Mouse (Mus musculus): ENCODE measurements at regions not wholly inside any gene's neighbourhood (a gene's known extent, or its start where the extent isn't known, plus 50 kb on each side); places are given as distances from the start of the nearest gene placed in this dataset.
A peak's percentile ranks its signal among the peaks of the same experiment; 100 is the strongest.

DNA sequence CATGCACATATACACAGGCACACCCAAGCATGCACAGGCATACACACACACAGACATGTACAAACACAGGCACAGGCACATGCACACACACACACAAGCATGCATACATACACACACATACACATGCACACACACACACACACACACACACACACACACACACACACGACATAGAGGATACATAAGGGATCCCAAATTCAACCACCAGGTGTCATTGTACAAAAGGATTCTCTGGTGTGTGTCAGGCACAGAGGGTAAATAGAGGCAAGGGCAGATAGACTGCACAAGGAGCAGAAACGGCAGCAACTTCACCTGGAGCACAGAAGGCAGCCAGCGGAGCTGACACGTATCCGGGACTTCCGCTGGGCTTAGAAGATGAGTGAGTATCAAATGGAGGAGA is 428.1 kb upstream of the Zmiz1 start:
- Histone ChIP-seq H3K4me3 (ENCODE audit: low read depth, low read length) (no peak overlapping the region), H3K4me1 (replicated peaks; ENCODE audit: control insufficient read depth, insufficient read depth, low read length) (no peaks in the 10 kb centered on the region), H3K4me2 (replicated peaks; ENCODE audit: low read depth) (no peak overlapping the region), H3K27ac (ENCODE audit: low read depth, low read length) (no peak overlapping the region), H3K27me3 (replicated peaks; ENCODE audit: control insufficient read depth, insufficient read depth, low read length) (no peaks in the 10 kb centered on the region), H3K9ac (ENCODE audit: low read depth, low read length) (no peak overlapping the region), H3K36me3 (ENCODE audit: control insufficient read depth, insufficient read depth) (no peaks in the 10 kb centered on the region), H3K9me3 (ENCODE audit: control insufficient read depth) (no peaks in the 10 kb centered on the region)
- WGBS, result 76% methylated on average over 6 of the region's 6 CpGs
- ATAC-seq, result no peak
- TF ChIP-seq CTCF (IDR thresholded peaks at IDR 0.05; ENCODE audit: low read depth), result peak; percentile 57

DNA sequence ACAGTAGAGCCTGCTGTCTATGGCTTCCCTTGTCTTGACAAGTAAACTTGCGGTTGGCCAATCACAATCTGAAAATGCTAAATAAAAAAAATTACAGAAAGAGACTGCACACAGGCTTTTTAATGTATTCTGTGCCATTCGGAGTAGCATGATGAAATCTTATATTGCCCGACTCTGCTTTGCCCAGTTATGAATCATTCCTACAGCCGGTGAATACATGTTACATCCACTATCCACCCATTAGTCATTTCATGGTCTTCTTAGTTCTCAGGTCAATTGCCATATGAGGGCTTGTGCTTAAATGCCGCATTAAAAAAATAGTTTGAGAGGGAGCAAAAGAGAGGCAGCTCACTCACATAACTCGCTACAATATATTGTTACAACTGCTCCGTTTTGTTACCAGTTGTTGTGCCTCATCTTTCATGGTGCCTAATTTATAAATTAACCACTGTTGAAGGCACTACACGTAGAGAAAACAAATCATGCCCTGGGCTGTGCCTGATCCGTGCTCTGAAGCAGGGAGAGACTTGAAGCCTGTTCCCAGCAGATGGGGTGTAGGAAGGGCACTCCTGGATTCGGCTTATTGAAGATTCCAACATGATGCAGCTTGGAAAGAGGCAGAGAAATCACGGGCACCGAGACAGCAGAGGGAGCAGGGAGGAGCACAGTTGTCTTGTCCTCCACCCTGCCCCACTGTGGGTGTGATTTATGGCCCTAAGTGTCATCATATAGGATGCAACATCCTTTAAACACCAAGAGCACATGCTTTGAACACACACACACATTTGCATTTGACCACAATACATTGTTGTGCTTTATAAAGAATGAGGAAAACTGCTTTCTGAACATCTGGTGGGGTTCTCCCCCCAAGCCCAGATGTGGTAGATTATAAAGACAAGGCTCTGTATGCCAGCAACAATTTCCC is 427.0 kb upstream of the Zmiz1 start:
- H3K27ac ChIP-seq (ENCODE audit: low read depth, low read length), result no peak overlapping the region
- TF ChIP-seq CTCF (IDR thresholded peaks at IDR 0.05; ENCODE audit: low read depth), result no peak
- no peaks in the 10 kb centered on the region for H3K27me3 ChIP-seq (replicated peaks; ENCODE audit: control insufficient read depth, insufficient read depth, low read length)
- ATAC-seq, result no peak
- 70% methylated on average over 12 of the region's 12 CpGs for WGBS
- H3K4me3 ChIP-seq (ENCODE audit: low read depth, low read length), result no peak overlapping the region
- H3K36me3 ChIP-seq (ENCODE audit: control insufficient read depth, insufficient read depth), result no peaks in the 10 kb centered on the region
- H3K9ac ChIP-seq (ENCODE audit: low read depth, low read length), result no peak overlapping the region
- H3K4me2 ChIP-seq (replicated peaks; ENCODE audit: low read depth), result no peak overlapping the region
- no peaks in the 10 kb centered on the region for H3K4me1 ChIP-seq (replicated peaks; ENCODE audit: control insufficient read depth, insufficient read depth, low read length)
- no peaks in the 10 kb centered on the region for H3K9me3 ChIP-seq (ENCODE audit: control insufficient read depth)

DNA sequence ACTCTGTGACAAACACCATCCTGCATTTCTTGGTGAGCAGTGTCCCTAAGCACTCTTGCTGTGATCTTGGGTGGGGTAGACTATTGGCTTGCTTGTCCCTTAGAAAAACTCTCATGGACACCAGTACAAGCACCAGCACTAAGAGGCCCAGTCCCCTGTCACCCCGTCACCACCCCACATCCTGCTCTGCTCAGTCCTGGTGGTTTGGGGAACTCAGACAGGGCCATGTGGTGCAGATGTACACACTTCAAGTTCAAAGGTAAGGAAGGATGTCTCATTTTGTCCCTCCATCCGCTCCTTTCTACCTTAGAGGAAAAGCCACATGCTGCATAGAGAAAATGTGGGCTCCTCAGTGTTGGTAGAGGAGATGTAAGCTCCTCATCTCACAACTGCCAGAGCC is 426.1 kb upstream of the Zmiz1 start:
- ATAC-seq, result no peak
- no peak overlapping the region for H3K4me3 ChIP-seq (ENCODE audit: low read depth, low read length)
- WGBS, result 89% methylated on average over 2 of the region's 2 CpGs

DNA sequence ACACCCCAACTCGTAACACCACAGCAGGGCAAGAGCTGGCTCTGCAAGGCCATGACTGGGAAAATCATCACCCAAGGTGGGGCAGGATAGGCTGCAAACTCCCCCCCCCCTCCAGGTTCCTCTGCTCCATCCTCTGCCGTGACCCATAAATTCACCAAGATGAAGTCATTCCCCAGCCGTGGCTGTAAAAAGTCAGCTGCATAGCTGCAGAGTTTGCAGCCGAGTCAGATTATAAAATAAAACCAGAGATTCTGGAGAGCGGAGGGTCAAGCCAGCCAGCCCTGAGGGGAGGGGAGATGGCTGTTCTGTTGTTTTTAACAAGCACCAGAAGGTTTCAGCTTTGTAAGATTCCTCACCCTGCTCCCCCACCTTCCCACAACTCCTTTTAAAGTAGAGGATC is 416.7 kb upstream of the Zmiz1 start:
- H3K9ac ChIP-seq (ENCODE audit: low read depth, low read length), result no peak overlapping the region; the same call in 1 of the 2 replicates
- no peak overlapping the region for H3K27ac ChIP-seq (ENCODE audit: low read depth, low read length)
- ATAC-seq, result no peak
- no peak overlapping the region for H3K4me2 ChIP-seq (replicated peaks; ENCODE audit: low read depth)
- H3K27me3 ChIP-seq (replicated peaks; ENCODE audit: control insufficient read depth, insufficient read depth, low read length), result no peaks in the 10 kb centered on the region
- H3K9me3 ChIP-seq (ENCODE audit: control insufficient read depth), result no peaks in the 10 kb centered on the region
- WGBS, result 32% methylated on average over 5 of the region's 5 CpGs
- no peak for TF ChIP-seq CTCF (IDR thresholded peaks at IDR 0.05; ENCODE audit: low read depth)
- H3K4me3 ChIP-seq (ENCODE audit: low read depth, low read length), result no peak overlapping the region
- no peaks in the 10 kb centered on the region for H3K4me1 ChIP-seq (replicated peaks; ENCODE audit: control insufficient read depth, insufficient read depth, low read length)
- H3K36me3 ChIP-seq (ENCODE audit: control insufficient read depth, insufficient read depth), result no peaks in the 10 kb centered on the region

More for the DNA sequence above, 426.1 kb upstream of the Zmiz1 start:
- Histone ChIP-seq H3K27ac (ENCODE audit: low read depth, low read length) (no peak overlapping the region), H3K36me3 (ENCODE audit: control insufficient read depth, insufficient read depth) (no peaks in the 10 kb centered on the region), H3K9me3 (ENCODE audit: control insufficient read depth) (no peaks in the 10 kb centered on the region), H3K27me3 (replicated peaks; ENCODE audit: control insufficient read depth, insufficient read depth, low read length) (no peaks in the 10 kb centered on the region), H3K9ac (ENCODE audit: low read depth, low read length) (no peak overlapping the region), H3K4me1 (replicated peaks; ENCODE audit: control insufficient read depth, insufficient read depth, low read length) (no peaks in the 10 kb centered on the region), H3K4me2 (replicated peaks; ENCODE audit: low read depth) (no peak overlapping the region)
- TF ChIP-seq CTCF (IDR thresholded peaks at IDR 0.05; ENCODE audit: low read depth), result no peak

DNA sequence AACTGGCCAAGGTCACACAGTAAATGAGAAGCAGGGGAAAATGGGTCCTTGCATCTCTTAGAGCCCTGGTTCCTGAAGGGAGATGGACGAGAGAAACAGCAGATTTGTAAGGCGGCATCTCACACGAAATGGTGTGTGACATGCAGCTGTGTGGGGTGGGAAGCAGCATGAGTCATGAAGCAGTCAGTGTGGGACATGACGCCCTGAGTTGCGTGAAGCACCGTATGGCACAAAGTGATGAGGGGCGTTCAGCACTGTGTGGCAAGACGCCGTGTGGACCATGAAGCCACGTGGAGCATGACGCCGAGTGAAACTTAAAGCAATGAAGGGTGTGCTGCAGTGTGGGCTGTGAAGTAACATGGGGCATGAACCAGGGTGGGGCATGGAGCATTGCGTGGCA is 414.9 kb upstream of the Zmiz1 start:
- no peak overlapping the region for H3K4me3 ChIP-seq (ENCODE audit: low read depth, low read length)
- 93% methylated on average over 13 of the region's 13 CpGs for WGBS
- no peak for ATAC-seq
- no peak overlapping the region for H3K4me2 ChIP-seq (replicated peaks; ENCODE audit: low read depth)
- no peaks in the 10 kb centered on the region for H3K9me3 ChIP-seq (ENCODE audit: control insufficient read depth)
- no peak overlapping the region for H3K9ac ChIP-seq (ENCODE audit: low read depth, low read length)
- TF ChIP-seq CTCF (IDR thresholded peaks at IDR 0.05; ENCODE audit: low read depth), result no peak
- H3K4me1 ChIP-seq (replicated peaks; ENCODE audit: control insufficient read depth, insufficient read depth, low read length), result no peaks in the 10 kb centered on the region
- H3K36me3 ChIP-seq (ENCODE audit: control insufficient read depth, insufficient read depth), result no peaks in the 10 kb centered on the region
- H3K27ac ChIP-seq (ENCODE audit: low read depth, low read length), result no peak overlapping the region
- H3K27me3 ChIP-seq (replicated peaks; ENCODE audit: control insufficient read depth, insufficient read depth, low read length), result no peaks in the 10 kb centered on the region

DNA sequence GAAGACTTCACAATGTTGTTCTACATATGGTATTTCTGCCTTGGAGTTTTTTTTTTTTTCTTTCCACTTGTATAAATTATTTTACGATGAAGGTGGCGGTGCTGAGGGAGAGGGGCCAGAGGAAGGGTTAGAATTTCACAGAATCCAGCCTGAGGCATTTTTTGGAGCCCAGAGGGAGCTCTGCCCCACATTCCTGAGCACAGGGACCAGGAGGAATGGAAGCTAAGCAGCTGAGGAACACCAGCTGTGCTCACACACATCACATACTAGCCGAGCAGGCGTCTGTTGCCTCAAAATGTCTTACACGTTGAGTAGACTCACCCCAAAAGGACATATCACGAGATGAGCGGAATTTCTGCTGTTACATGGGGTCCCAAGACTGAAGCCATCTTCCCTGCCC is 414.1 kb upstream of the Zmiz1 start:
- Histone ChIP-seq H3K27ac (ENCODE audit: low read depth, low read length) (no peak overlapping the region), H3K4me2 (replicated peaks; ENCODE audit: low read depth) (no peak overlapping the region), H3K4me1 (replicated peaks; ENCODE audit: control insufficient read depth, insufficient read depth, low read length) (no peaks in the 10 kb centered on the region), H3K9me3 (ENCODE audit: control insufficient read depth) (no peaks in the 10 kb centered on the region), H3K27me3 (replicated peaks; ENCODE audit: control insufficient read depth, insufficient read depth, low read length) (no peaks in the 10 kb centered on the region), H3K4me3 (ENCODE audit: low read depth, low read length) (no peak overlapping the region), H3K9ac (ENCODE audit: low read depth, low read length) (no peak overlapping the region), H3K36me3 (ENCODE audit: control insufficient read depth, insufficient read depth) (no peaks in the 10 kb centered on the region)
- 58% methylated on average over 7 of the region's 7 CpGs for WGBS
- TF ChIP-seq CTCF (IDR thresholded peaks at IDR 0.05; ENCODE audit: low read depth), result peak; percentile 27
- ATAC-seq, result no peak

All from intestine, postnatal 0 days (tissue).